Mouse (Mus musculus): ENCODE data around the gene Gm11567.
"Not testable (repeated sequence)": the region's sequence is repeated elsewhere in the genome, so short reads cannot be mapped to it uniquely, and the experiment has no call there.

Gene Gm11567

GRCm38 (mm10) chr11:99878887-99879286, at the start of gene Gm11567:
TSS of gene Gm11567 (plus strand) at chr11:99879187.
- DNase-seq (ENCODE audit: low spot score in 2 of 2), result not testable (repeated sequence)

- no peak for DNase-seq (ENCODE audit: low spot score in 2 of 2)
These were observed 41.0 kb upstream of the Gm11567 start, which contains the start of gene 2300003K06Rik for GRCm38 (mm10) chr11:99837966-99838365. TSS of gene 2300003K06Rik (minus strand) at chr11:99838066.

DNA sequence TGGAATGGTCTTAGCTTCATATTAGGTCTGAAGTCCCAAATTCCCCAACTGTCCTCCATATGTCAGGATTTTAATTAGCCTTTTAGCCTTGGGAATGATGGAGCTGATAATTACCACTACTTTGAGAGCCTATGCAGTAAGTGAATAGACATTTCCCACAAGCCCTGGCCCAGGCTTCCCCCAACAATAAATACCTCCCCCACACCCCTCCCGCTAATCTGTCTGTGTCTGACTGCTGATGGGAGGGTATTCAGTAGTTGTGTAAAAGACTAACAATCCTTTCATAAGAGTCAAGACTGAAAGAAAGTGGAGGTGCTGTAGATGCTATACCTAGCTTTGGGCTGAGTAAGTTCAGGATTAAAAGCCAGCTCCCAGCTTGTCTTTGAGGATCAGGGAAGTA, 36.8 kb upstream of the Gm11567 start:
- DNase-seq (ENCODE audit: low spot score in 2 of 2), result no peak

DNA sequence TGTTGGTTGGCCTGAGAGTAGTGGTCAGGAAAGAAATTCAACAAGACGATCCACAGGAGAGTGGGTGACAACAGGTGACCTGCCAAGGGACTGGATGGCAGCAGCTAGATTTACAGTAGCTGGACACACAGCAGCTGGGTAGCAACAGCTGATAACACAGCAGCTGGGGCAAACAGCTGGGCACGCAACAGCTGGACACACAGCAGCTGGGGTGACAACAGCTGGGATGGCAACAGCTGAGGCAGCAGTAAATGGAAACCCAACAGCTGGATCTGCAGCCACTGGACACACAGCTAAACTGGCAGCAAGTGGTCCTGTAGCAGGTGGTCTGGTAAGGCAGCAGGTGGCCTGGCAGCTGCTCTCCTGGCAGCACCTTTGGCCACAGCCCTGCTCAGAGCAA, 32.2 kb upstream of the Gm11567 start:
- DNase-seq (ENCODE audit: low spot score in 2 of 2), result no peak

DNA sequence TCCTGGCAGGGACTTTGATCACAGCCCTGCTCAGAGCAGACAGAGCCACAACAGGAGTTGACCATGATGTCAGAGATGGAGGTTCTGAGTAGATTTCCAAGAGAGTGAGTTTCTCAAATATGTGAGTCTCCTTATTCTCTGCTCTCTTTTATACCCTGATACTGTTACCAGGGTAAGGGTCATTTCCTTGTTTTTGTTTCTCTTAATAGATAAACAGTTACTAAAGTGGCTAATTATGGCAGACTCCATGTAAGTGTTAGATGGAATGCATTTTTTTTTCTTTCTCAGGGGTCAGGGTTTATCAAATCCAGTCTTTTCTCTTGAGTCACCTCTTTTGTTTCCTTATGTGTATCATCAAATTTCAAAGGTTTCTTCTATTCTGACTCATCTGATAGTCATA, 27.5 kb upstream of the Gm11567 start, which contains the start of gene Krtap4-16:
TSS of gene Krtap4-16 (minus strand) at position 101 of the 400 bp plus-strand sequence.
- DNase-seq (ENCODE audit: low spot score in 2 of 2), result no peak

- DNase-seq (ENCODE audit: low spot score in 2 of 2), result no peak
These were observed 24.9 kb upstream of the Gm11567 start for GRCm38 (mm10) chr11:99854121-99854520.

- no peak for DNase-seq (ENCODE audit: low spot score in 2 of 2)
These were observed 21.4 kb upstream of the Gm11567 start, which contains the start of gene Gm11568 for GRCm38 (mm10) chr11:99857617-99858016. TSS of gene Gm11568 (plus strand) at chr11:99857917.

DNA sequence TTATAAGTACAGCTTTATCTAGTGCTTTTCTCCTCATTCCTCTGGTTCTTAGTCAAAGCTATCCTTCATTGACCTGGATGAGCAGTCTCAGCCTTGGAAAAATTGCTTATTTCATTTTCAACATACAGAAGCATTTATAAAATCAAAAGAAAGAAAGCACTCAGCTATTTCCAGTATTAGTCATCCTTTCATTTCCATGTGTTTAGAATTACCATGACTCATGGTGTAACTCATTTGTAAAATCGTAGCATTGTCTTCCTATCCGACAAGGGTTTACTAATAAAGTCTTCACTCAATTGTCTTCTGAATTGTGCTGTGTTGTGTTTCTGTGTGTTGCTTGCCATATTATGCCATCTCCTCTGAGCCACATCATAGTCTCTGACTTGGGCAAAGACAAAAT, 20.2 kb upstream of the Gm11567 start:
- DNase-seq (ENCODE audit: low spot score in 2 of 2), result no peak

- not testable (repeated sequence) for DNase-seq (ENCODE audit: low spot score in 2 of 2)
These were observed 14.8 kb upstream of the Gm11567 start, which contains the start of gene Gm11559 for GRCm38 (mm10) chr11:99864176-99864575. TSS of gene Gm11559 (plus strand) at chr11:99864476.

DNA sequence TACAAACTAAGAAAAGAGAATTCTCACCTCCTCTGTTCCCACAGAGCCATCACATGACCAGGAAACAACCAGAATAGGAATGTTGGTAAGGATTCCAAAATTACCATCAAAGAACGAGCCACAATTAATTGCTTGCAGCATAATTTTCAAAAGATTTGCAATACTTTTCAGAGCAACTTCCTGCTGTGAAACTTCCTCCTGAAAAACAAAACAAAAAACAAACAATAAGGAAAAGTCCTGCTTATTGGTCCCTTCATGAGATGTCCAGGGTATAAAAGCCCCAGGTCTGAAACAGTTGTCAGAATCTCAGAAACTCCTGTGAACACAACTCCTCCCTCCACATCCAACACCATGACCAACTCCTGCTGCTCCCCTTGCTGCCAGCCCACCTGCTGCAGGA, 5.9 kb upstream of the Gm11567 start, which contains the start of gene Krtap9-1:
TSS of gene Krtap9-1 (plus strand) at position 301 of the 400 bp plus-strand sequence.
- DNase-seq (ENCODE audit: low spot score in 2 of 2), result not testable (repeated sequence)

- no peak for DNase-seq (ENCODE audit: low spot score in 2 of 2)
These were observed 28.6 kb downstream of the Gm11567 start, which contains the start of gene Krtap31-1 for GRCm38 (mm10) chr11:99907620-99908019. TSS of gene Krtap31-1 (plus strand) at chr11:99907920.

- DNase-seq (ENCODE audit: low spot score in 2 of 2), result no peak
These were observed 35.5 kb downstream of the Gm11567 start, which contains the start of gene Gm11565 for GRCm38 (mm10) chr11:99914451-99914850. TSS of gene Gm11565 (plus strand) at chr11:99914751.

Measured in urinary bladder, postnatal 36 days (tissue).